Mouse (Mus musculus): ENCODE results near the gene Gpsm1. TPM values are rescaled to one million over a fixed set of nuclear protein-coding genes. Genes with fewer than 3 reads are reported as not detected.

The Gpsm1 gene
- polyA plus RNA-seq, 1 experiment: 49.2 TPM

GRCm38 (mm10) chr2:26294457-26294856 is 20.9 kb upstream of the Gpsm1 start, which contains the start of gene Ccdc187:
Ccdc187 (minus strand) TSS chr2:26294557.
- Histone ChIP-seq H3K4me1 (ENCODE audit: control insufficient read depth, insufficient read depth, low read length) (peaks cover 7% of the 10 kb centered on the region), H3K4me3 (ENCODE audit: insufficient read depth, low read length) (no peak within 1 kb of the TSS), H3K27ac (ENCODE audit: insufficient read depth, low read length) (no peak within 1 kb of the TSS)
- TF ChIP-seq POLR2A (IDR thresholded peaks at IDR 0.05; ENCODE audit: extremely low read depth, insufficient read depth, low read length): no peak
- TF ChIP-seq CTCF (IDR thresholded peaks at IDR 0.05; ENCODE audit: extremely low read depth, insufficient read depth, low read length): no peak

GRCm38 (mm10) chr2:26296606-26297195 is 18.6 kb upstream of the Gpsm1 start:
- TF ChIP-seq POLR2A (IDR thresholded peaks at IDR 0.05; ENCODE audit: extremely low read depth, insufficient read depth, low read length) (no peak), CTCF (IDR thresholded peaks at IDR 0.05; ENCODE audit: extremely low read depth, insufficient read depth, low read length) (no peak)
- Histone ChIP-seq H3K27ac (ENCODE audit: insufficient read depth, low read length) (peak overlapping the region; percentile 3), H3K4me1 (ENCODE audit: control insufficient read depth, insufficient read depth, low read length) (peaks cover 7% of the 10 kb centered on the region), H3K4me3 (ENCODE audit: insufficient read depth, low read length) (no peak overlapping the region)

GRCm38 (mm10) chr2:26298208-26298855 is 17.0 kb upstream of the Gpsm1 start:
- TF ChIP-seq CTCF (IDR thresholded peaks at IDR 0.05; ENCODE audit: extremely low read depth, insufficient read depth, low read length): no peak
- H3K4me1 ChIP-seq (ENCODE audit: control insufficient read depth, insufficient read depth, low read length): peaks cover 7% of the 10 kb centered on the region
- H3K27ac ChIP-seq (ENCODE audit: insufficient read depth, low read length): peak overlapping the region; percentile 36
- H3K4me3 ChIP-seq (ENCODE audit: insufficient read depth, low read length): 0 out of 2 replicates have a peak overlapping the region, but pooled peaks have one; percentile 0

- Histone ChIP-seq H3K27ac (ENCODE audit: insufficient read depth, low read length) (peak overlapping the region; percentile 36), H3K4me1 (ENCODE audit: control insufficient read depth, insufficient read depth, low read length) (peaks cover 7% of the 10 kb centered on the region), H3K4me3 (ENCODE audit: insufficient read depth, low read length) (0 out of 2 replicates have a peak overlapping the region, but pooled peaks have one; percentile 0)
- TF ChIP-seq POLR2A (IDR thresholded peaks at IDR 0.05; ENCODE audit: extremely low read depth, insufficient read depth, low read length) (no peak), CTCF (IDR thresholded peaks at IDR 0.05; ENCODE audit: extremely low read depth, insufficient read depth, low read length) (no peak)
Observed at GRCm38 (mm10) chr2:26298856-26299230, 16.5 kb upstream of the Gpsm1 start.

- Histone ChIP-seq H3K4me1 (ENCODE audit: control insufficient read depth, insufficient read depth, low read length) (peaks cover 7% of the 10 kb centered on the region), H3K27ac (ENCODE audit: insufficient read depth, low read length) (peak overlapping the region; percentile 36), H3K4me3 (ENCODE audit: insufficient read depth, low read length) (no peak overlapping the region)
- no peak for TF ChIP-seq POLR2A (IDR thresholded peaks at IDR 0.05; ENCODE audit: extremely low read depth, insufficient read depth, low read length)
- no peak for TF ChIP-seq CTCF (IDR thresholded peaks at IDR 0.05; ENCODE audit: extremely low read depth, insufficient read depth, low read length)
Observed at GRCm38 (mm10) chr2:26299336-26299735, 16.0 kb upstream of the Gpsm1 start.

- peaks cover 7% of the 10 kb centered on the region for H3K4me1 ChIP-seq (ENCODE audit: control insufficient read depth, insufficient read depth, low read length)
- no peak overlapping the region for H3K27ac ChIP-seq (ENCODE audit: insufficient read depth, low read length)
- TF ChIP-seq CTCF (IDR thresholded peaks at IDR 0.05; ENCODE audit: extremely low read depth, insufficient read depth, low read length) (no peak), POLR2A (IDR thresholded peaks at IDR 0.05; ENCODE audit: extremely low read depth, insufficient read depth, low read length) (no peak)
- H3K4me3 ChIP-seq (ENCODE audit: insufficient read depth, low read length): no peak overlapping the region
Observed at GRCm38 (mm10) chr2:26300161-26300807, 15.0 kb upstream of the Gpsm1 start.

GRCm38 (mm10) chr2:26300808-26301174 is 14.5 kb upstream of the Gpsm1 start:
- TF ChIP-seq POLR2A (IDR thresholded peaks at IDR 0.05; ENCODE audit: extremely low read depth, insufficient read depth, low read length) (no peak), CTCF (IDR thresholded peaks at IDR 0.05; ENCODE audit: extremely low read depth, insufficient read depth, low read length) (peak; percentile 90)
- Histone ChIP-seq H3K4me1 (ENCODE audit: control insufficient read depth, insufficient read depth, low read length) (peaks cover 7% of the 10 kb centered on the region), H3K4me3 (ENCODE audit: insufficient read depth, low read length) (no peak overlapping the region), H3K27ac (ENCODE audit: insufficient read depth, low read length) (no peak overlapping the region)

- no peak for TF ChIP-seq POLR2A (IDR thresholded peaks at IDR 0.05; ENCODE audit: extremely low read depth, insufficient read depth, low read length)
- no peak for TF ChIP-seq CTCF (IDR thresholded peaks at IDR 0.05; ENCODE audit: extremely low read depth, insufficient read depth, low read length)
- no peak overlapping the region for H3K27ac ChIP-seq (ENCODE audit: insufficient read depth, low read length)
- H3K4me3 ChIP-seq (ENCODE audit: insufficient read depth, low read length): no peak overlapping the region
- peaks cover 7% of the 10 kb centered on the region for H3K4me1 ChIP-seq (ENCODE audit: control insufficient read depth, insufficient read depth, low read length)
Observed at GRCm38 (mm10) chr2:26302005-26302503, 13.3 kb upstream of the Gpsm1 start.

GRCm38 (mm10) chr2:26304711-26305110 is 10.6 kb upstream of the Gpsm1 start:
- Histone ChIP-seq H3K27ac (ENCODE audit: insufficient read depth, low read length) (no peak overlapping the region), H3K4me1 (ENCODE audit: control insufficient read depth, insufficient read depth, low read length) (no peaks in the 10 kb centered on the region), H3K4me3 (ENCODE audit: insufficient read depth, low read length) (no peak overlapping the region)
- no peak for TF ChIP-seq CTCF (IDR thresholded peaks at IDR 0.05; ENCODE audit: extremely low read depth, insufficient read depth, low read length)

- no peak overlapping the region for H3K4me3 ChIP-seq (ENCODE audit: insufficient read depth, low read length)
- H3K4me1 ChIP-seq (ENCODE audit: control insufficient read depth, insufficient read depth, low read length): no peaks in the 10 kb centered on the region
- H3K27ac ChIP-seq (ENCODE audit: insufficient read depth, low read length): no peak overlapping the region
- TF ChIP-seq POLR2A (IDR thresholded peaks at IDR 0.05; ENCODE audit: extremely low read depth, insufficient read depth, low read length): no peak
- TF ChIP-seq CTCF (IDR thresholded peaks at IDR 0.05; ENCODE audit: extremely low read depth, insufficient read depth, low read length): no peak
Observed at GRCm38 (mm10) chr2:26305555-26305954, 9.8 kb upstream of the Gpsm1 start.

Measured in cortical plate, adult 2 months (tissue).